Mouse (Mus musculus): ENCODE data around the gene Csrnp3. TPM values are rescaled to one million over a fixed set of nuclear protein-coding genes. Genes with fewer than 3 reads are reported as not detected.

The Csrnp3 gene
- polyA plus RNA-seq, 1 experiment = not detected

DNA sequence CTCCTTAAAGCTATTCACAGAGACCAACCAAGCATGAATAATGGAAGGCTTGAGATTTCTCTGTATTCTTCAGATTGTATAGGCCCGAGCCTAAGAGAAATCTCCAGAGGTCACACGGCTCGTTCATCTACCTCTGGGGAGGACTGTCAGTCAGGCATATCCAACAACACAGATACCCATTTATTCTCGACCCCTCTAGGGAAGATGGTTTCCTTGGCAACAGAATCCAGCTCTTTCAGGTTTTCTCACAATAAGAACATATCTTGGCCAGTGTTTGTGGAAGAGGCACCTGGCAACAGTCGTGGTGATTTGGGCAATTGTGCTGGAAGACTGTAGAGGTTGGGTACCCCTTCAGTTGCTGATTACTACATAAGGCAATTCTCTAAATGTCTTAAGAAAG is 183.2 kb downstream of the Csrnp3 start:
- no peak overlapping the region for H3K4me3 ChIP-seq (ENCODE audit: extremely low read depth, insufficient read depth, insufficient read length)
- WGBS = 67% methylated on average over 5 of the region's 5 CpGs

DNA sequence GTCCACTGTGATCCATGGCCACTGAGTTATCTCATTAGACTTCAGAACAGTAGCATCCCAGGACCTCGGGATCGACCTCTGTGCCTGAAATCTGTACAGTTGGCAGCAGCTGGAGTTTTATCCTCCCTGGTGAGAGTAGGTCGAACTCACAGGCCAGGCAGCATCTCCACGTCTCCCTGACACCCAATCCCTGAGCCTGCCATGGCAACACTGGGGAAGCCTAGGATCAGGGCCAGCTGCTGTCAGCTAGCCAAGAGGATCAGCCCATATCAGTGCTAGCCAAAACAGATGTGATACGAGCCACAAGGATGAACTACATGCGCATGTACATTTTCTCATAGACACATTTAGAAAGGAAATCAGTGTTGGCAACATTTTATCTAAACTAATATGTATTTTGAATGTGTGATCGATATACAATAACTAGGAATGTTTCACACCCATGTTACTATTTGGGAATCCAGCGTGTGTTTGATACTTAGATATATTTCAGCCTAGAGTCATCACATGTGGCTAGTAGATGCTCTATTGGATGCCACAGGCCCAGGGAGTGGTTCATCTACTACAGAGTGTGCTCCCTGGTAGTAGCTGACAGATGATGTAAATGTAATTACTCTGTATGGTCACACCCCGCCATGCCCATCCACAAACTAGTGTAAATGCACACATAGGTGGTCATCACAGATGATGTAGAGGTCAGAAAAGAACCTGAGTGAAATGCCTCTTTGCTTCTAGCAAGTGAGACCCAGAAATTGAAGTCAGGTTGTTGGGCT is 189.5 kb downstream of the Csrnp3 start:
- Histone ChIP-seq H3K27ac (ENCODE audit: insufficient read depth, low read length) (no peak overlapping the region), H3K4me1 (ENCODE audit: control insufficient read depth, insufficient read depth, insufficient read length) (no peaks in the 10 kb centered on the region), H3K36me3 (ENCODE audit: control insufficient read depth, insufficient read depth, low read length) (no peaks in the 10 kb centered on the region), H3K27me3 (ENCODE audit: control insufficient read depth, insufficient read depth, low read length) (no peaks in the 10 kb centered on the region), H3K4me3 (ENCODE audit: extremely low read depth, insufficient read depth, insufficient read length) (no peak overlapping the region)
- DNase-seq (ENCODE audit: low read depth in 1 of 2, low spot score in 2 of 2) = no peak
- WGBS = 84% methylated on average over 9 of the region's 9 CpGs
- TF ChIP-seq CTCF (IDR thresholded peaks at IDR 0.05; ENCODE audit: extremely low read depth, insufficient read depth, insufficient read length, insufficient replicate concordance) = no peak

More for the DNA sequence above, 183.2 kb downstream of the Csrnp3 start:
- H3K4me1 ChIP-seq (ENCODE audit: control insufficient read depth, insufficient read depth, insufficient read length) = no peaks in the 10 kb centered on the region
- no peaks in the 10 kb centered on the region for H3K27me3 ChIP-seq (ENCODE audit: control insufficient read depth, insufficient read depth, low read length)
- TF ChIP-seq CTCF (IDR thresholded peaks at IDR 0.05; ENCODE audit: extremely low read depth, insufficient read depth, insufficient read length, insufficient replicate concordance) = no peak
- no peak for TF ChIP-seq POLR2A (IDR thresholded peaks at IDR 0.05; ENCODE audit: low read depth, low read length)
- no peak overlapping the region for H3K27ac ChIP-seq (ENCODE audit: insufficient read depth, low read length)
- H3K36me3 ChIP-seq (ENCODE audit: control insufficient read depth, insufficient read depth, low read length) = no peaks in the 10 kb centered on the region
- DNase-seq (ENCODE audit: low read depth in 1 of 2, low spot score in 2 of 2) = no peak

DNA sequence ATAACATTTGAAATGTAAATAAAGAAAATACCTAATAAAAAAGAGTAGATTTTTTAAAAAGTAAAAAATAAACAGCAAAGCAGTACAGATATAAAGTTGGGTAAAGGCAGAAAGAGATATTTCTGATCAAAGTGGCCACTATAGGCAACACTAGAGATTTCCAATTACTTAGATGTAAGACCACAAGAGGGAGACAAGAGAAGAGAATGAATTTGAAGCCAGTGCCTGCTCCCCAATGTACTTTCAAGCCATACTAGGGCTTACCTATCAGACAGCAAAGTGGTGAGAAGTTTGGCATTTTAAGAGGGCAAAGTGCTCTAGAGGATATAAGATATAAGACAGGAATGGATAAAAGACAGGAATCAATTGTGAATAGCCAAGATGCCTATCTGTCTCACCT is 195.0 kb downstream of the Csrnp3 start:
- Histone ChIP-seq H3K27ac (ENCODE audit: insufficient read depth, low read length) (no peak overlapping the region), H3K27me3 (ENCODE audit: control insufficient read depth, insufficient read depth, low read length) (no peaks in the 10 kb centered on the region), H3K4me1 (ENCODE audit: control insufficient read depth, insufficient read depth, insufficient read length) (no peaks in the 10 kb centered on the region), H3K36me3 (ENCODE audit: control insufficient read depth, insufficient read depth, low read length) (no peaks in the 10 kb centered on the region), H3K4me3 (ENCODE audit: extremely low read depth, insufficient read depth, insufficient read length) (no peak overlapping the region)
- no peak for TF ChIP-seq POLR2A (IDR thresholded peaks at IDR 0.05; ENCODE audit: low read depth, low read length)
- no peak for TF ChIP-seq CTCF (IDR thresholded peaks at IDR 0.05; ENCODE audit: extremely low read depth, insufficient read depth, insufficient read length, insufficient replicate concordance)
- DNase-seq (ENCODE audit: low read depth in 1 of 2, low spot score in 2 of 2) = no peak

DNA sequence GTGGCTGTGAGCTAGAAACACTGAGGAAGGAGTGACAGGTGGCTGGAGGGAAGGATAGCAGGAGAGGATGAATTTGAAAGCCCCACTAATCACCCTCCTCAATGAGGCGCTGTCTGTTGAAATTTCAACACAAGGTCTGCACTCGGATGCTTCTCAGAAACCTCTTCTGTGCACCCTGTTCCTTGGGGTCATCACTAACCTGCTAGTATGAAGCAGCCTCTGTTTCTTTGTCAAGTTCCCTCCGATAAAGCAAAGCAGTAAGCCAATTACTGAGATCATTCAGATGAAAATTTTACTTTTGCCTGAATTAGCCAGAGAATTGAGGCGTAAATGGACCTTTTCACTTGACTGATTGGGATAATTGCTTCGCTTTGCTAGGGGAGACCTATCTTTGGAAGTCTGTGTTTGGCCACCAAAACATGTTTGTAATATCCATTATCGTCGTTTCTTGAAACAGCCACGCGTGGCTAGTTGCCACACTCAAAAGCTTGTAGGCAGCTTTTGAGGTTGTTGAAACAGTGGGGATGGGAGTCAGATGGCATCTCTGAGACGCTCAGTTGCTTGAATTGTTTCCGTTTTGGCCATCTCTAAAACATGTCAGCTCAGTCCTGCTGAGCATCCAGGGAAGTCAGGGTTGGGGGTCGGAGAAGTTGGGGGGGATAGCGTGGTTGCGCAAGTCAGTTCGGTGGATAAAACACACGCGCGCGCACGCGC is 195.8 kb downstream of the Csrnp3 start:
- no peaks in the 10 kb centered on the region for H3K27me3 ChIP-seq (ENCODE audit: control insufficient read depth, insufficient read depth, low read length)
- DNase-seq (ENCODE audit: low read depth in 1 of 2, low spot score in 2 of 2) = no peak
- H3K4me3 ChIP-seq (ENCODE audit: extremely low read depth, insufficient read depth, insufficient read length) = no peak overlapping the region
- H3K4me1 ChIP-seq (ENCODE audit: control insufficient read depth, insufficient read depth, insufficient read length) = no peaks in the 10 kb centered on the region
- H3K36me3 ChIP-seq (ENCODE audit: control insufficient read depth, insufficient read depth, low read length) = no peaks in the 10 kb centered on the region
- TF ChIP-seq CTCF (IDR thresholded peaks at IDR 0.05; ENCODE audit: extremely low read depth, insufficient read depth, insufficient read length, insufficient replicate concordance) (no peak), POLR2A (IDR thresholded peaks at IDR 0.05; ENCODE audit: low read depth, low read length) (no peak)
- WGBS = 95% methylated on average over 21 of the region's 21 CpGs
- H3K27ac ChIP-seq (ENCODE audit: insufficient read depth, low read length) = no peak overlapping the region

DNA sequence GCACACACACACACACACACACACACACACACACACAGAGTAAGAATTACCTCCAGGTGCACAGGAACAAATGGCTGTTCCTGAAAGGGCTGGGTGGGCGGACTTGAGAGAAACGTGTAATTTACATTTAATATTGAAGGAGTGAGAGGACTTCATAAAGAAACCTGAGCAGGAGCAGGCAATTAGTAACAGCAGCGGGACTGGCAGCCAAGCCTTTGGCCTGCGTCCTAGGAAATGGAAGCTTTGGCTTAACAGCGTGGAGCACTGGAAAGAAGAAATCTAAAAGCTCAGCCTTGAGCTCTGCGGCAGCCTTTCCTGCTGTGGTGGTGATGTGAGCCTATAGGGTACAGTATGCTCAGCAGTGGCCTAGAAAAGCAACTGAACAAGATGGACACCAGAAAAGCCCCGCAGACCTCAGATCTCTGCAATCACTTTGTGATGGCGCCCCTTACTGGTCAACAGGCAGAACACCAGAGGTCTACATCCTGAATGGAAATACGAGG is 196.4 kb downstream of the Csrnp3 start:
- 76% methylated on average over 9 of the region's 9 CpGs for WGBS
- no peaks in the 10 kb centered on the region for H3K36me3 ChIP-seq (ENCODE audit: control insufficient read depth, insufficient read depth, low read length)

DNA sequence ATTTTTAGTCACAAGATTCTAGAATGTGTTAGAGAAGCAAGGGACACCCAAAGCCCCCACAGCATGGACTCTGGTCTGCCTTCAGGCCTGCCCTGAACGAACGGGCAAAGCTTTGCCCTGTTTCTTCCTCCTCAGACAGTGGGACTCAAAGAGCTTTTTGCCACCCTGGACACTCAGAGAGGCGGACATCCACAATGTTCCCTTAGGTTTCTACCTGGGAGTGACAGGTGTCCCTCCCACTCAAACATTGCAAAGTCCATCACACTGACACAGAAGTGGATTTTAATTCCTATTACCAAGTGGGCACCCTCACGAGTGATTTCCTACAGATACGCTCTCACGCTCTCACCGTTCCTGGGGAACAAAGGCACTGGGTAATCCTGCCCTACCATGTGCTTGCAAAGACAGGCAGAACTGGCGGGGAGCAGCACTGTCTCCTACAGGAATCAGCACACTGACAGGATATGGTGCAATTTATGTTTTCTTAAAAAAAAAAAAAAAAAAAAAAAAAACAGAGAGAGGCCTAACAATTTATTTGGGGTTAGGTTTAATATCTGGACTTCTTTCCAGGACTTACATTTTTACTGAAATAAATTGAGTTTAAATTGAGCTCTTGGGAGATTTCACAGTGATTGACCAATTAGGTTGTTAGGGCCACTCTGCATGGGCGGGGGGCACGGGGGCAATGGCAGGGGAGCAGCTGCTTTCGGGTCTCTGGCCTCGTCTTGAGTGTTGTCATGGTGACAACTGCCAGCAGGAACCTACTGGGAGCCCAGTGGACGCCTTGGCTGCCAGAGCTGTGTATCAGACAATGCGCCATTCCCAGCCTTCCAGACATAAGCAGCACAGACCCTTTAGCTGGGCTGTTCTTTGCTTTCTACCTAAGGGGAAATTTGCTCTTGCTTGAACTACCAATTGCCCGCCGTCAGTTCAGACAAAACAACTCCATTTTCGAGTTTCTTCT is 198.2 kb downstream of the Csrnp3 start:
- H3K27ac ChIP-seq (ENCODE audit: insufficient read depth, low read length) = no peak overlapping the region
- H3K4me3 ChIP-seq (ENCODE audit: extremely low read depth, insufficient read depth, insufficient read length) = no peak overlapping the region
- no peaks in the 10 kb centered on the region for H3K27me3 ChIP-seq (ENCODE audit: control insufficient read depth, insufficient read depth, low read length)
- H3K36me3 ChIP-seq (ENCODE audit: control insufficient read depth, insufficient read depth, low read length) = no peaks in the 10 kb centered on the region
- TF ChIP-seq CTCF (IDR thresholded peaks at IDR 0.05; ENCODE audit: extremely low read depth, insufficient read depth, insufficient read length, insufficient replicate concordance) (no peak), POLR2A (IDR thresholded peaks at IDR 0.05; ENCODE audit: low read depth, low read length) (no peak)
- 86% methylated on average over 17 of the region's 17 CpGs for WGBS
- no peak for DNase-seq (ENCODE audit: low read depth in 1 of 2, low spot score in 2 of 2)
- no peaks in the 10 kb centered on the region for H3K4me1 ChIP-seq (ENCODE audit: control insufficient read depth, insufficient read depth, insufficient read length)

More for the DNA sequence above, 196.4 kb downstream of the Csrnp3 start:
- DNase-seq (ENCODE audit: low read depth in 1 of 2, low spot score in 2 of 2) = no peak
- TF ChIP-seq CTCF (IDR thresholded peaks at IDR 0.05; ENCODE audit: extremely low read depth, insufficient read depth, insufficient read length, insufficient replicate concordance) (no peak), POLR2A (IDR thresholded peaks at IDR 0.05; ENCODE audit: low read depth, low read length) (no peak)
- Histone ChIP-seq H3K4me3 (ENCODE audit: extremely low read depth, insufficient read depth, insufficient read length) (no peak overlapping the region), H3K27me3 (ENCODE audit: control insufficient read depth, insufficient read depth, low read length) (no peaks in the 10 kb centered on the region), H3K27ac (ENCODE audit: insufficient read depth, low read length) (no peak overlapping the region), H3K4me1 (ENCODE audit: control insufficient read depth, insufficient read depth, insufficient read length) (no peaks in the 10 kb centered on the region)

Measured in spleen, adult 2 months (tissue).